In the genomic region with DNA sequence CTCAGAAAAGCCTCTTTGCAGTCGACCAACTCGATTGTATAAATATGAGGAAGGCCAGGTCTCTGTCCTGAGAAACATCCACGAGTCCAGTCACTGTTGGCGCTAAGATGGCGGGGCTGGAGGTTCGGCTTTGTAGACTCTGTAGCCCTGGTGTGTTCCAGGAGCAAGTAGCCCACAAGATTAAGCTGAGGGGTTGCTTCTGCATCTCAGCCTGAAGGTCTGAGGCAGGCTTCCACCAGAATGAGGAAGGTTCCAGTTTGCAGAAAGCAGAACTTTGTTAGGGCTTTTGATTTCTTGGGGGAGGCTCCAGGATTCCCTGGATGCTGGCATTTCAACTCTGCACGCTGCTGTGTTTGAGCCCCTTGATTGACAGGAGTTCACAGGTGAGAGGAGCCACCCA, we compare ENCODE assay signal across 11 mouse cellular contexts.
"Had no signal": no experiment of that assay in that cellular context is flagged by ENCODE, and none has a peak within 500 bp of the region (broad histone marks: within the 10 kb centered on the region; RNA-seq: fewer than 3 reads in every experiment).

No protein-coding gene starts in this region.

- DNase-seq: kidney, adult 18-20 months; kidney, postnatal 14 days; lung, postnatal 36 days; thymus, postnatal 4 days had no signal

- ATAC-seq: intestine, embryonic 15.5 days had no signal

- H3K27me3 ChIP-seq: intestine, embryonic 15.5 days; liver, embryonic 15.5 days; neural tube, embryonic 12.5 days had no signal

- H3K4me1 ChIP-seq: neural tube, embryonic 12.5 days had no signal

- H3K27ac ChIP-seq: limb, embryonic 10.5 days; midbrain, embryonic 12.5 days; neural tube, embryonic 12.5 days; stomach, postnatal 0 days had no signal

- H3K9me3 ChIP-seq: intestine, embryonic 15.5 days; limb, embryonic 10.5 days; liver, embryonic 15.5 days; megakaryocyte, embryonic 14.5 days; midbrain, embryonic 12.5 days; neural tube, embryonic 12.5 days had no signal

- H3K4me3 ChIP-seq: intestine, embryonic 15.5 days; limb, embryonic 10.5 days; liver, embryonic 15.5 days; megakaryocyte, embryonic 14.5 days; midbrain, embryonic 12.5 days; neural tube, embryonic 12.5 days had no signal

- H3K36me3 ChIP-seq: intestine, embryonic 15.5 days; limb, embryonic 10.5 days; liver, embryonic 15.5 days; midbrain, embryonic 12.5 days; neural tube, embryonic 12.5 days had no signal
